Mouse (Mus musculus) thymus, postnatal 0 days (tissue): ENCODE data around the gene Peli2. TPM values are rescaled to one million over a fixed set of nuclear protein-coding genes. Genes with fewer than 3 reads are reported as not detected.

Source experiments
- DNase-seq: peaks from one replicate; pipeline ENCODE4 v3.0.0-alpha.2; 2015; ENCODE audit warnings: low spot score
- polyA plus RNA-seq: library from polyadenylated mRNA; unstranded; fragments of >200 nt; fragmentation: Nextera tagmentation; extraction: Ambion mirVana; gene quantifications from 2 replicates; pipeline ENCODE4 v1.2.1, GENCODE M21; 2015

Gene Peli2
- polyA plus RNA-seq, 1 experiment from 2014 or later: 1.0 TPM

DNA sequence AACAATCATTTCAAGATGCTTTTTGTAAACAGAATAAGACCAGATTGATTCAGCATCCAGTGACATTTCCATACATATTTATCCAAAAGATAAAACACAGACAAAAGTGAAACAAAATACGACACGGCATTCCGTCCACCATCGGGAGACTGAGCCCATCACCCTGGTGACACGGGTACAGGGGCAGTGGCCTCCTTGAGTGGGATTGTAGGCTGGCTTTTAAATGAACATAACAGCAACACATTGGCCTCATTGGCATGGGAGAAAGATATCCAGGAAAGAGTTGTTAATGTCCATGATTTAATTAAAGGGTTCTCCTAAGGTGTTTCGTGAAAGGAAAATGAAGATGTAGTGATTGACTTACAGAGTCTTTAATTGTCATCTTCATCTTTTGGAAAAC is 5.3 kb downstream of the Peli2 start:
- DNase-seq: no peak

DNA sequence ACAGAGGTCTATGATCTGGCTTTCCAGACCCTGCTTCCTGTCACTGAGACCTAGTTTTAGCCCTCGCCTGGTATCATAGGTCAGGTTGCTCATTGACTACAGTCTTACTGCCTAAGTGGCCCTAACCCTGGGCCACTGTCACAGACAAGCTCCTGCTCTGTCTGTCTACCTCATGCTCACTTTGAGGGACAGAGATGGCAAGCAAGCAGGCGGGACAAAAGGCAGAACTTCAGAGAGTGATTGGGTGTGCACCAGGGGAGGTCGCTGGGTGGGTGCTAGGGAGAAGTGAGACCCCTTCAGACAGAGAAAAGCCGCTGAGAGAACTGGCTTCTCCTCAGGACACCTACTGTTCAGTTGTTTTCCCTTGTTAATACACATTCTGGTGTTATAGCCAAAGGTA is 6.3 kb downstream of the Peli2 start:
- DNase-seq: no peak

DNA sequence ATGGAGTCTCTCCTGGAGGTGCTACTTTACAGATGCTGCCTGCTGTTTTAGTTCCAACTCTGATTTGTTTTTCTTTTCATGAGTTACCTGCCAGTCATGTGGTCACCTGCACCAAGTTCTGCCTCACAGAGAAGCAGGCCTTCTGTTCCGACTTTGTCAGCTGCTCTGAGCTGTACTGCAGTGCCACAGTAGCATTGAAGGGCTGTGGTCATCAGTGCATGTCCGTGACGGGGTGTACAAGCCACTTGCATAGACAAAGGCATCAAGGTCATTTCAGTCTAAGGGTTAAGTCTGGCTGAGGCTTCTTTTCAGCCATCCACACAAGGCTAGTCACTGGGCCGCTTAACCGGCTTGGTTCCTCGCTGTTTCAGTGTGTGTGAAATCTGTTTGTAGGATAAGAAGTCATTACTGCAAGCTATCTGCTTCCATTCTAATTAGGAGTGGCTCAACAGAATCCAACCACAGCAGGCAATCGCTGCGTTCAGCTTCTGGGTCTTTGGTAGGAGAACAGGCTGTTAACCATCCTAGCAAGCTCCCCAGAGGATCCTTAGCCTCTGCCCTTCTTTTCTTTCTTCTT is 7.1 kb downstream of the Peli2 start:
- DNase-seq: no peak

DNA sequence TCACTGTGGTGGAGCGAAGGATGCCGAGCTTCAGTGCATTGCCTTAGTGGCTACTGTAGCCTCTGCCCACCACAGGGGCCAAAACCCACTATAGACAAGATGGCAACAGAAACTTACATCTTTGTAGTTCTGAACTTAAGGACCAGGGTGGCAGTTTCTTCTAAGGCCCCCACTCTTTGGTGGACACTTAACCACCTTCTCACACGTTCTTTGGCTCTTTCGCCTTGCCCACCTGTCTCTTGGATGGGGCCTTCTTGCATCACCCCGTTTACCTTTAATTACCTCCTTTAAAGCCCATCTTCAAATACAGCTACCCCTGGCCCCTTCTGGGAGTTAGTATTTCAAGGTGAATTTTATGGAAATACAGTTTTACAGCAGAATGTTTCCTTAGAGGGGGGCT is 8.1 kb downstream of the Peli2 start:
- no peak for DNase-seq

DNA sequence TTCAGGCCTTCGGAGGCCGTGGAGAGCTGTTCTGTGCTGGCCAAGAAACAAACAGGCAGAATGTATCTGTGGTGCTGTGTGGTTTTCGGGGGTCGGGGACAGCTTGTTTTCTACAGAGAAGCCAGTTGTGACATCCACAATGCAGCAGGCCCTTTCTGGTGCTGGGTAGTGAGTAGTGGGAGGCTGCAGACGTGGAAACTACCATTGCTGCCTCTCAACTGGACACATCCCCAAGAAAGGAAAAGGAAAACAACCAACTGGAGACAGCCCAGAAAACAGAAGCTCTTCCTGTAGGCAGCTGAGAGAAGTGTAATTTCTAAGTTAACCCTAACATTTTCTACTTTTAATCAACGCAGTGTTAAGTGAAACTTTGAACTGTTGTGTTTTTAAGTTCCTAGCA is 9.4 kb downstream of the Peli2 start:
- DNase-seq: no peak

DNA sequence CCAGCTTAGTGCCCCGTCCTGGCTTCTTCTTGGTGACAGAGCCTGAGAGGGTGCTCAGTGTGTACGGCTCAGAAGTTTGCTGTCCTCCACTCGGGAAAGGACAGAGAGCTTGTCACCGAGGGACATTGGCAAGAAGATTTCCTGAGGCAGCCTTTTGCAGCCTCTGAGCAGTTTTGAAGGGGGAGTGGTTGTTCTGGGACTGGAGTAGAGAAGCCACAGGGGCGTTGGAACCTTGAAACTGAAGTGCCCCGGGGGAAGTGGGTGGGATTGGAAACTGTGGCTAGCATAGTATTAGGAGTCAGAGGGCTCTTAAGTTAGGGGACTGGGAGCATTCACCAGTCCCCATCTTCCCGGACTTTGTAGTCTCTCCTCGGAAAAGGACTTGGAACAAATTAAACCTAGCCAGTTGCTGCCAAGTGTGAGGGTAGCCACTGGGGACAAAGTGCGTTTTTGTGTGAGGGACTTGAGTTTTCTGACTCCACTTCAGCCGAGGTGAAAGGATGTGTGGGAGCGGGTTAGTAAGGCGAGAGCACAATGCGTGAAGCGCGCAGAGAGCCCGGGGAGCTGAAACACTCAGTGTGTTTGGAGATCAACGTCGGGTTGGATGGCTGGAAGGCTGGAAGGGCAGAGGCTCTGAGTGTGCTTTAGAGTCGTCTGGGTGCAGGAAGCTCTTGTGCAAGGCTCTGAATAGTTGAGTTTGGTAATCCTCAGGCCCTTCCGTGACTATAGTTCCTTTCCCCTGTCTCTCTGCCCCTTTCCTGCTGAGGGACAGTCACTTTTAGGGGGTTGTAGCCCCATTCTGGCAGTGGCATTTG is 10.3 kb downstream of the Peli2 start:
- no peak for DNase-seq

DNA sequence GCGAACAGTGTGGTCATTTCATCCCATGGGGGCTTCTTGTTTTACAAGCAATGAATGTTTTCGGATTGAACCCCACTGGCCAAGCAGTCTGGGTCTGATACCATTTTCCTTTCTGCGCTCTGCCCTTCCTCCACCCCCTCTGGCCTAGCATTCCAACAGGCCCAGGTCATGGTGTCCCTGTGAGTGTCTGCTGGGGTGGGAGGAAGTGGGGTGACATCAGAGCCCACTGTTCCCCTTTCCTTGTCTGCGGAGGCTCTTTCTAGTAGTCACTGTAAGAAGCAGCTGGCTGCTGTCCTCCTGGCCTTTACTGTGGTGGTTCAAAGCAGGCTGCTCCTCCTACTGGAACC is 10.9 kb downstream of the Peli2 start:
- DNase-seq: no peak

DNA sequence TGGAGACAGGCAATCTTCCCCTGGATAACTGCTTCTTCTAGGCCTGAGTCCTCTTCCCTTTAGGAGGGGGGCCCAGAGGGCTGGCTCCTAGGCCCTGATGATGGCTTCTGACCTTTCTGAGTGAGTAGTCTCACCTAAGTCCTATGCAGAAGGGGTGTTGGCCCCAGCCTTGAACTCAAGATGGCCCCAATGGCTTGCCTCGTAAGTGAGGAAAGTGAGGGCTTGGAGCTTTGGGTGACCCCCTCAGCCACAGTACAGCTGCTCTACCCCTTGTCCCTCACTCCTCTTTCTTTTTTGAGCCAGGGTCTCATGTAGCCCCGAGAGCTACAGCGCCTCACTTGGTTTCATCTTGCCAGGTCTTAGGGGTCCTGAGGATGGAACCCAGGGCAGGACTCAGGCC is 11.6 kb downstream of the Peli2 start:
- DNase-seq: no peak

DNA sequence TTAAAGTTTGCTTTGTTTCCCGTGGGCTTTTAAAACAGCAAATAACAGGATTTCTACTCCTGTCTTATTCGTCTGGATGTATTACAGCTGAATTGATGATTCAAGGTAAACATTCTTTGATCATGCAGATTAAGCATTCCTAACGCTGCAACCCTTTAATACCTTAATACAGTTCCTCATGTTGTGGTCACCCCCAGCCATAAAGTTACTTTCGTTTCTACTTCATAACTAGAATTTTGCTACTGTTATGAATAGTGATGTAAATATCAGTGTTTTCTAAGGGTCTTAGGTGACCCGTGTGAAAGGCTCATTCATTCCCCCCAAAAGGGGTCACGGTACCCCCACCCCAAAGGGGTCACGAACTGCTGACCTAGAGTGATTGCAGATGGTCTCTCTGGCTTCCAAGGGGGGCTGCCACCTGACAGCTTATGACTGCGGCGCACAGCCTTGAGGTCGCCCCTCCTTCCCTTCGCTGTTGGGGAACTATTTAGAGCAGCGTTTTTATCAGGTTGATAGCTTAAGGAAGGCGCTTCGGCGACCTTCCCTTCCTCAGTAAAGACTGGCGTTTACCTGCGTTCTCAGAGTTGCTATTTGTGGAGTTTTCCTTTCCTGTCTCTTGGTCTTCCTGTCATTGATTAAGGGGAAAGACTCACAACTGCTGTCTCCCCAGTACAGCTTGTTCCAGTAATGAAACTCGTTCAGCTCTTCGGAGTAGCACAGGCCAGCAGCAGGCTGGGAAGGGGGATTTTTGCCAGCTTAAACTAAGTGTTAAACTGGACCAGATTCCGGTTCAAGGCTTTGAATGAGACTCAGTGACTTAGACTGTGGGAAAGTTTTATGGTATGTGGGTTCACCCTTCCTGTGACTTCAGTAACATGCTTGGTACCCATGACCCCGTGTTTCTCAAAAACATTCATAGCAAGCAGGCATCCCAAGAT is 12.5 kb downstream of the Peli2 start:
- DNase-seq: peak; percentile 23

DNA sequence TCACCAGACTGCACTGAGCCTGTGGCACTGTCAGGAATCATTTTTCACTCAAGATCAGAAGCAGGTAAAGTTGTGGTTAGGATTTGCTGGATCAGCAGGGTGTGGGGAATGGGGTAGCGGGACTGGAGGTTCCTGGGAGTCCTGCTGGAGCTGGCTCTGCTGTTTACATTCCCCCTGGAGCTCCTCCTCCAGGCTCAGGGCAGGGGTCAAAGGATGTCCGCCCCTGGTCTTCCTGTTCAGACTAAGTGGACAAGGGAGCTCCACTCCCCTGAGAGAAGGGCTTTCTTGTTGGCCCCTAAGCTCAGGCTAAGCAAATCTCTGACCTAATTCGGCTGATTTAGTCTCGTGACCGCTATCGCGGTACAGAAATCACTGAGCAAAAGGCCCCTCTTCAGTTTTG is 13.7 kb downstream of the Peli2 start:
- DNase-seq: no peak

DNA sequence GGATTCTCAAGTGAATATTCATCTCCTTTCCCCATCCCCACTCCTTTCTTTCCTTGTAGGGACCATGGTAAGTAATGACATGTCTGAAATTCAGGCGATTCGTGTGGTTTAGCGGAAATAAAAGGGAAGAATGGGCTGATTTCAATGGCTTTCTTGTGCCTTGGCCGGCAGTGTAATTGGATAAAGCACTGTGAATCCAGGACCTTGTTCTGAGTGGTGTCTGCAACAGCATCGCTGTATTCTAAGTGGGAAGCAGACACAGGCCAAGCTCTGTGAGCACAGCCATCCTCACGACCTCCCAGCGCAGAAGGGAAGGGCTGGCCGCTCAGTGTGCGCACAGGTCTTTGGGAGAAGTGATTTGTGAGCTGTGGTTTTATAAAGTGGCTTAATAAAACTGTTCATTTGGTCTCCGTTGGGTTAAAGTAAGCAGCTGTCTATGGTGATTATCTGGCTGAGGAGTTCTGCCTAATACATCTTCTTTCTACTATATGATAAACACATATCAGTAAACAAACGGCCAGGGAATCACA is 15.3 kb downstream of the Peli2 start:
- DNase-seq: no peak

DNA sequence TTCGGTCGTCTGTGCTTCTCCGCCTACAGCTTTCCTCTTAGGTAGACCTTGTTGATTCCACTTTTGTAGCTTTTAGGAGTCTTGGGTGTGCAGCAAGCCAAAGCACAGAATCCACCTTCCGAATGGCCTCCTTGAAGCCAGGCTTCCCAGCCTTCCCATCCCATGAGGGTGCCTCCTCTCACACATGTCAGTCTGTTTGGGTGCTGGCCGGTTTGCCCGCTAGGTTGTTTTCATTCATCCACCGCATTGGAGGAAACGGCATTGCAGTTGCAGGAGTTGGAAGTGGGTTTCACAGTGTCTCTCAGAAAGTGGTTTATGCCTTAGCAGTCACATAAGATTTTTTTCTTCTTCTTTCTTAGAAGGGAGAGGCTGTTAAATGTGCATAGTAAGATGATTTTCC is 17.1 kb downstream of the Peli2 start:
- no peak for DNase-seq

DNA sequence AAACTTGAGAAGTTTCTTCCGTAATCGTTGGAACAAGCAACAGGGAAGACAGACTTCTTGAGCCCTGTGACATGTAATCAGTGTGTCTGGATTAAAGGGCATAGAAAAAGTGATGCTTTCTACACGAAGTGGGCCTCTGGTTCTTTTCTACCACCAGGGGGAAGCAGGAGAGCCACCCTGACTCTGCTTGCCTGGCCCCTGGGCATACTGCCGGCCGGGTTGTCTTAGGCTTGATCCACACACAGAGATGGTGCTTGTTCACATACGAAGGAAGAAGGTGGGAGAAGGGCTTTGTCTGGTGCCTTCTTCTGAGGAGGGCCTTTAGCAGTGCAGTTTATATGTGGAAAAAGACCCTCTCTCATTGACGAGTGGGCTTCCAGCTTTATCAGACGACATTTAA is 17.5 kb downstream of the Peli2 start:
- peak; percentile 47 for DNase-seq

DNA sequence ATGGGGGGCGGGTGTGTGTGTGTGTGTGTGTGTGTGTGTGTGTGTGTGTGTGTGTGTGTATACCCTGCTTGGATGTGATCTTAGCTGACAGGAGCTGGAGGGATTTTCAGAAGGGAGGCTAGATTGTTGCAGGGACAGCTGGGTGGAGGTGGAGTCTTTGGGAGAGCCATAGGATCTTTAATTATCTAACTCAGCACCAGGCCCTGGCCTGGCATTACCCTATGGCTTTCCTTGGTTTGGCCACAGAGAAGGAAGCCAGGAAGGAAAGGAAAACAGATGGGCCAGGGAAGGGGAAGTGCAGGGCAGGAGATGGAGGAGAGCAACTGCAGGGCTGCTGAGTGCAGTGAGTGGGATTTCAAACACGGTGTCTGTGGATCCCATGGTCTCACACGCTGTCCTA is 18.8 kb downstream of the Peli2 start:
- no peak for DNase-seq

DNA sequence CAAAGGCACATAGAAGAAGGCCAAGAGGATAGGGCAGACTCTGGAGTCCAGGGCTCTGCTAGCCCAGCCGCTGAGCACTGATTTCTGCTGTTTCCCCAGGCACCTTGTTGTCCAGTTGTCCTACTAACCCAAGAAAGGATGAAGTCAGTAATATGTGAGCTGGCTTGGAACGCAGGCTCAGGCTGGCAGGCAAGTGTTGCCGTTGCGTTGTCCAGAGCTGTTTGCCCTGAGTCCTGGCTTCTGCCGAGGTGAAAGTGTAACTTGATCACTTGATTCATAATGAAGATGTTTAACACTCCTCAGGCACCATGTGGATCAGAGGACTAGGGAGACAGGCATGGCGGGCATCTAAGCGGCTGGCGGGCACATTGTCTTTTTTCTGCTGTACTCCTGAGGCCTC is 21.1 kb downstream of the Peli2 start:
- DNase-seq: no peak

DNA sequence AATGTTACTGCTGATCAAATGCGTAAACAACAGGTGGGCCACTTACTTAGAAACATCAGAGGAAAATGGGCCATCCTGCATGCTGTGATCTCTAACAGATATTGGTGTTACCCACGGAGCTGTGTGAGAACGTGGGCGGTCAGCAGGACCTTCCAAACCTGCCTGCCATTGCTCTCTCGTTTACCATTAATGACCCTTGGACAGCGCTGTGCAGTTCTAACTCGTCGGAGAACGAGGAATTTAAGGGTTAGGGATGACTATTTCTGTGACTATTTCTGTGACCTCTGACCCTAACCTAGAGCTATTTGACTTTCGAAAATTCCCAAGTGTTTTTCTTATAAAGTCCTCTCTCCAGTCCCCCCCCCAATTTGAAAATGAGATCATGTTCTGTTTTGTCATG is 22.1 kb downstream of the Peli2 start:
- DNase-seq: no peak

DNA sequence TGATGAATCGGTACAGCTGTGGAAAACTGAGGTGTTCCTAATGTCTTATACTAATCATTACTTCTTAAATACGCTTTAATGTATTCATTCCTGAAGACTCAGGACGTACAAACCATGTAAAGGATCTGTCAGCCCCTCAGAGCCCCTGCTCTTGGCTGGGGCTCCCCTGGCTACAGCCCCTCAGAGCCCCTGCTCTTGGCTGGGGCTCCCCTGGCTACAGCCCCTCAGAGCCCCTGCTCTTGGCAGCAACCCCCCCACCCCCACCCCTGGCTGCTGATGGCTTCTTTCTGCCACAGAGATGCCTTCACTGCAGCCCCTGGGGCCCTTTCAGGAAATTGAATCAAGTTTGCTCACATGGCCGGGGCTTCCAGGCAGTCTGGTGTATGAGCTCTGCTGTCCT is 22.5 kb downstream of the Peli2 start:
- no peak for DNase-seq

DNA sequence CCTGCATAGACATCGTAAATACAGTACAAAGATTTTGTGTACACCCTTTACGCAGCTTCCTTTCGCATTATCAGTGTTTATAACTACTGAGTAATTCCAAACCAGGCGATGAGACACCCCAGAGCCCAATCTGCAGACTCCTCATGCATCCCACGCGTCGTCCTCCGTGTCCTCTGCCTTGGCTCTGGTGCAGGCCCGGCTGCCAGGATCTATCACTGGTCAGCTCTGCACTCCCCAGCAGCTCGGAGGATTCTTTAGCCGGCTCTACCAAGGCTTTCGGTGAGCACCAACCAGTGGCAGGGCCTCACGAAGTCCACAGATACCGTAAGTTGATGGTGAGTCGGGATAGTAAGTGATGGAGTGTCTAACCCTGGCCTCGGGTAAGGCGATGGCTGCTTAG is 23.7 kb downstream of the Peli2 start:
- no peak for DNase-seq

DNA sequence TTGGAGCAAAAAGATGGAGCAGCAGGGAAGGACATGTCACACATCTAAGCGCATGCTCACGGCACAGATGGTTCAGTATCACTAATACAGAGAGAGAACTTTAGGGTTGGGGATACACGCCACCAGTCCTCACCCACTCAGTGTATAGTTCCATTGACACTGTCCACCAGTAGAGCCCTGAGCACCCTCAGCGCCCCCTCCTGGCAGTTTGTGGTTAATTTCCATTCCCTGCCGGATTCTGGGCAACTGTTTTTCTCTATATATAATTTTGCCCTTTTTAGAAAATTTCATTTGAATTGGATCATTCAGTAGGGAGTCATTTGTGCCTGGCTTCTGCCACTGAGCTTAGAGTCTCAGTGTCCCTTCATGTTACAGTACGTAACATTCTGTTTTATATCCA is 27.1 kb downstream of the Peli2 start:
- no peak for DNase-seq

DNA sequence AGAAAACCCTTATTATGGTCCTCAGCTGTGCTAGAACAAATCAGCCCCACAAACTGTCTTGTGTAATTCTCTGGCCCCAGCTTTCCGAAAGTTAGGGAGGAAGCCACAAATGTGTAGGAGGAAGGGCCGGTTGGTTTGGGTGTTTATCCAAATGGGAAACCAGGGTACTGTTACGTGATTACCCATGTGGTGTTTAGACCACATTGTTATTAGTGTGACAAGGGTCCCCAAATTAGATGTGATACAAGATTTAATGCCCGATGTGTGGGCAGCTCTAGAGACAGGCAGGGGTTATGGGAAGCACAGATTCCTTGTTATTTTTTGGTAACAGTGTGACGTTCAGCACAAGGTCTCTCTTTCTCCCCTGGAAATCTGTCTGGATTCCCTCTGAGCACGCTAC is 28.0 kb downstream of the Peli2 start:
- no peak for DNase-seq

DNA sequence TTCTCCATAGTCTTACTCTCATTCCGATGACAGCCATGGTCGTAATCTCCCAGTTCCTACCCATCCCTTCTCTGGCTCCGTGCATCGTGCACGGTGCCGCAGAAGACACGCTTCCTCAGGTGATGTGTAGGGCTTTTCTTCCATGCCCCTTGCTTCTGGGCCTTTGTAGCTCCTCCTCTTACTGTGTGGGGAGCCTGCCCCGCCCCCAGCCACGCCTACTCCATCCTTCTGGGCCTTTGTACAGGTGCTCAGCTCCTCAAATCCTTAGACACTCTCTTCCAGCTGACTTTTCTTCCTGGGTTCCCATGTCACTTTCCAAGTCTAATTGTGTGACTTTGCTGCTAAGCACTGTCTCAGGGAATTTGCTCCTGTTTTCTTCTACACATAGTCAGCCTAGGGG is 28.7 kb downstream of the Peli2 start:
- no peak for DNase-seq

DNA sequence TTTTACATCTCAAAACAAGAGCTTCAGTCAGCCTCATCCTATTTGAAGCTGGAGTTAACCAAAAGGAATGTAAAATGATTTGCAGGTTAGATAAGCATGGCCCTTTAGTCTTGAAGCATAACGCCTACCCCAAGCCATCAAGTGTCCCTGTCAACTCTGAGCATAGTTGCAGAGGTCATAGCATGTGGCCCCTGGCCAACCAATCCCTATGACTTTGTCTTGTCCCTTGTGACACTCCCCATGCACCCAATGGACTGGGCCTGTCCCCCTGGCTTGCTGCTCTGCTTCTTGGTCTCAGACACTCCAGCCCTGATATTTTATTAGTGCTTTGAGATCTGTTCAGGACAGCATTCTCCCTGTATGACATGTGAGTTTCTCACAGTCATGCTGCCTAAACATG is 30.3 kb downstream of the Peli2 start:
- no peak for DNase-seq
